Mouse (Mus musculus): Measurements from ENCODE around the gene Kdm6b.

- TF ChIP-seq CTCF (conservative IDR thresholded peaks at IDR 0.05 in 1 of 2, IDR thresholded peaks at IDR 0.05 in 1 of 2; ENCODE audit: low read depth in 2 of 2, low read length in 2 of 2) (no peak), POLR2AphosphoS2 (IDR thresholded peaks at IDR 0.05; ENCODE audit: low read depth, low read length) (no peak)
Observed at GRCm38 (mm10) chr11:69410310-69411072, 3.0 kb downstream of the Kdm6b start.
